Comparison of ENCODE assay signal across 8 mouse cellular contexts in genomic region chr8:10991323-10991722, GRCm38 (mm10). TPM values are rescaled to one million over a fixed set of nuclear protein-coding genes. Genes with fewer than 3 reads are reported as not detected.
DNase-seq lines count a peak whose midpoint lies in the region; ATAC-seq lines count a peak whose summit lies in the region.
"Had no signal": no experiment of that assay in that cellular context is flagged by ENCODE, and none has a peak within 500 bp of the region (broad histone marks: within the 10 kb centered on the region; RNA-seq: fewer than 3 reads in every experiment).

No protein-coding gene starts in this region.

- peak overlapping the region; percentile 10; the same call in 1 of the 2 replicates for H3K27ac ChIP-seq in neural tube, embryonic 13.5 days (replicated peaks)
- no peak overlapping the region for H3K27ac ChIP-seq in neural tube, embryonic 15.5 days (replicated peaks)
- H3K27ac ChIP-seq in hindbrain, embryonic 10.5 days = peak overlapping the region; percentile 81

- 56% methylated on average over 2 of the region's 2 CpGs for WGBS in neural tube, embryonic 13.5 days
- WGBS in neural tube, embryonic 15.5 days = 44% methylated on average over 2 of the region's 2 CpGs
- WGBS in hindbrain, embryonic 10.5 days = 72% methylated on average over 2 of the region's 2 CpGs

- H3K36me3 ChIP-seq in neural tube, embryonic 13.5 days = peaks cover 12% of the 10 kb centered on the region
- H3K36me3 ChIP-seq in neural tube, embryonic 15.5 days = peaks cover 4% of the 10 kb centered on the region
- H3K36me3 ChIP-seq in hindbrain, embryonic 10.5 days = peaks cover 52% of the 10 kb centered on the region

- H3K4me2 ChIP-seq in neural tube, embryonic 13.5 days = no peak overlapping the region
- H3K4me2 ChIP-seq in neural tube, embryonic 15.5 days = no peak overlapping the region

- H3K4me3 ChIP-seq in neural tube, embryonic 13.5 days = no peak overlapping the region
- no peak overlapping the region for H3K4me3 ChIP-seq in neural tube, embryonic 15.5 days (replicated peaks)
- no peak overlapping the region for H3K4me3 ChIP-seq in hindbrain, embryonic 10.5 days

- no peak for ATAC-seq in neural tube, embryonic 13.5 days (ENCODE audit: low read depth)
- ATAC-seq in neural tube, embryonic 15.5 days (ENCODE audit: low FRiP score) = no peak
- ATAC-seq in megakaryocyte, adult 5-6 weeks (ENCODE audit: poor library complexity, severe bottlenecking) = peak; percentile 24; the same call in 1 of the 2 replicates

- no peak for DNase-seq in hindbrain, embryonic 10.5 days (ENCODE audit: low spot score)
- no peak for DNase-seq in testis, postnatal 10 days (ENCODE audit: low spot score)
- DNase-seq in embryo, embryonic 11 days = no peak
- DNase-seq in gastrocnemius, postnatal 25 days = no peak
- DNase-seq: kidney, postnatal 14 days had no signal

- no peaks in the 10 kb centered on the region for H3K9me3 ChIP-seq in neural tube, embryonic 13.5 days
- H3K9me3 ChIP-seq in neural tube, embryonic 15.5 days (replicated peaks) = no peaks in the 10 kb centered on the region
- peaks cover 4% of the 10 kb centered on the region; the same call in 1 of the 2 replicates for H3K9me3 ChIP-seq in hindbrain, embryonic 10.5 days

- H3K9ac ChIP-seq in neural tube, embryonic 13.5 days = no peak overlapping the region
- H3K9ac ChIP-seq in neural tube, embryonic 15.5 days (replicated peaks) = no peak overlapping the region

- H3K27me3 ChIP-seq in neural tube, embryonic 13.5 days = no peaks in the 10 kb centered on the region
- no peaks in the 10 kb centered on the region for H3K27me3 ChIP-seq in neural tube, embryonic 15.5 days (replicated peaks)
- no peaks in the 10 kb centered on the region for H3K27me3 ChIP-seq in hindbrain, embryonic 10.5 days (ENCODE audit: insufficient read depth, poor library complexity, severe bottlenecking)

- peaks cover 48% of the 10 kb centered on the region for H3K4me1 ChIP-seq in neural tube, embryonic 13.5 days (replicated peaks)
- H3K4me1 ChIP-seq in neural tube, embryonic 15.5 days = peaks cover 33% of the 10 kb centered on the region
- peaks cover 77% of the 10 kb centered on the region for H3K4me1 ChIP-seq in hindbrain, embryonic 10.5 days (replicated peaks)

RNA-seq across cellular contexts. Expression of gene Irs2, which starts 16.9 kb away (rescaled TPM):
- polyA plus RNA-seq in neural tube, embryonic 13.5 days (2015; fragmentation: Nextera tagmentation; extraction: Ambion mirVana) = 5.6 and 6.6 TPM in 2 replicates
- polyA plus RNA-seq in neural tube, embryonic 15.5 days (2015; fragmentation: Nextera tagmentation; extraction: Ambion mirVana) = 5.2 and 5.7 TPM in 2 replicates
- 4.9 and 6.0 TPM in 2 replicates for polyA plus RNA-seq in hindbrain, embryonic 10.5 days (2016; fragmentation: Nextera tagmentation; extraction: Ambion mirVana)
- 12.3 and 12.5 TPM in 2 replicates for total RNA-seq in megakaryocyte, adult 5-6 weeks (2015)
- 7.6 and 10.9 TPM in 2 replicates for total RNA-seq in megakaryocyte, adult 5-6 weeks (2017)
- 10 to 100 TPM in 1 of 2 experiments, 1 to 10 TPM in 1; 7.7 to 12.7 TPM for total RNA-seq in gastrocnemius, postnatal 25 days (2021)
